Mouse (Mus musculus) retina, adult 2 months (tissue): ENCODE results near the gene Hbq1b.
"Not testable (repeated sequence)": the region's sequence is repeated elsewhere in the genome, so short reads cannot be mapped to it uniquely, and the experiment has no call there.

Source experiments
- DNase-seq: peaks from one replicate; pipeline ENCODE4 v3.0.0-alpha.2; 2012; ENCODE audit warnings: low read depth, low spot score

Hbq1b gene

GRCm38 (mm10) chr11:32286695-32287492 is at the start of gene Hbq1b:
TSS of gene Hbq1b (plus strand) at chr11:32286965.
- not testable (repeated sequence) for DNase-seq

DNA sequence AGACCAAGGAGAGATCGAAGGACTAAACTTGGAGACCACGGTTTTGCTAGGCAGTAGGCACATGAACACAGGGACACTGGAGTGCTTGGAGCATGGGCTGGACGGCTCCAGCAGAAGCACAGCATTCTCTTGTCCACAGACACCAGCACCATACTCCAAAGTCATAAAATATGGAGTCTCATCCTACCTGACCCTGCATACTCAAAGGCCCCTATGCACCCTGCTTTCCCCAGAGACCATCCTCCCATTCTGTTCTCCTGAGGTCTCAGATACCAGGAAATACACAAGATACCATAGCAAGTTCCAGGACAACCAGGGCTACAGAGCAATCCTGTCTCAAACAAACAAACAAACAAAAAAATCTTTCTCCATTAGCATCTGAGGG is 49.4 kb upstream of the Hbq1b start:
- DNase-seq, result no peak

DNA sequence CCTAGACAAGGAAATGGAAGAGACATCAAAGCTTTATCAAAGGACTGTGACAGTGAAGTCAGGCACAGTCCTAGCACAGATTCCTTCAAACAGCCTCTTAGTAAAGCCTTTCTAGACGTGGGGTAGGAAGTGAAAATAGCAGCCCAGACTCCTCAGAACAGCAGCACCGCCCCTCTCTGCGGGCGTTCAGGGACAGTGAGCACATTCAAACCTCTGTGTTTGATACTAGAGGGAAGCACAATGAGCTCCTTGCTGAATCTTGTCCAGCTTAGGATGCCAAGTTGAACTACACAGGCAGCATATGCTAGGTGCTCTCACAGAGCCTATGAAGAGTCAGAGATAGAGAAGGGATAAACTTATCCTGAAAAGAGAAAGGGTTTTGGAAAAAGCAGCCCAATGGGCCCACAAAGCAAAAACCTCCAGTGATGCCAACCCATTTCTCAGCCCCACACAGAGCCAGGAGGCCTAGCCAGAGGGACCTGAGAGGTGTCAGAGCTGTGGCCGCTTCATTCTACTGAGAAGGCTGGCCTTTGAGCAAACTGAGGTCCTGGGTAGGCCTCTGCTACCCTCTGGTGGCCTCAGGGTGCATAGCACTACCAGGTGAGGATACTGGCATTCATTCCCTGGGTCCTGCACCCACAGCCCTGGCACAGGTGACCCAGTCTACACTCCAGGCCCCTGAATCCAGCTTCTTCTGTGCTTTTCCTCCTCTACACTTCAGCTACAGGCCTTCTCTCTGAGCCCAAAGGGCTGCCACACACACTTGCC is 48.5 kb upstream of the Hbq1b start:
- DNase-seq, result no peak

- no peak for DNase-seq
Observed at GRCm38 (mm10) chr11:32241391-32241790, 45.4 kb upstream of the Hbq1b start.

- DNase-seq, result no peak
Observed at GRCm38 (mm10) chr11:32242209-32242608, 44.6 kb upstream of the Hbq1b start.

- no peak for DNase-seq
Observed at GRCm38 (mm10) chr11:32243205-32243955, 43.4 kb upstream of the Hbq1b start.

- DNase-seq, result no peak
Observed at GRCm38 (mm10) chr11:32244064-32244463, 42.7 kb upstream of the Hbq1b start.

- no peak for DNase-seq
Observed at GRCm38 (mm10) chr11:32244617-32245016, 42.1 kb upstream of the Hbq1b start.

DNA sequence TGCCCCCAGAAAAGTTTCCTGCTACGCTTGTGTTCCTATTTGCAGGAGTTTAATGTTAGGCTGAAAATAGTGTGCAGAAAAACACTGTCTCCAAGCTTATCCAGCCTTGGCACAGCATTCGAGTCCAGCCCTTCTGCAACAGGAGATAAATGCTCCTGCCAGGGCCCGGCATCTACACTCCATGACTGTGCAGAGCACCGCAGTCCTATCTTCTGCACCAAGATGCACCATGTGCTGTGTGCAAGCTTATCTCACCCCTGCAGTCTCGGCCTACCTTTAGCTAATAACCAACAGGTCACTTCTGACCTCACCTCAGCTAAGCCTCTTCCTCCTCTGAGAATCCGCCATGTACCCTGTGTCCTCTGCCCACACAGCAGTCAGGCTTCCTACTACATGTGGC is 41.2 kb upstream of the Hbq1b start:
- DNase-seq, result no peak

- no peak for DNase-seq
Observed at GRCm38 (mm10) chr11:32247068-32247467, 39.7 kb upstream of the Hbq1b start.

- no peak for DNase-seq
Observed at GRCm38 (mm10) chr11:32248350-32248749, 38.4 kb upstream of the Hbq1b start.

DNA sequence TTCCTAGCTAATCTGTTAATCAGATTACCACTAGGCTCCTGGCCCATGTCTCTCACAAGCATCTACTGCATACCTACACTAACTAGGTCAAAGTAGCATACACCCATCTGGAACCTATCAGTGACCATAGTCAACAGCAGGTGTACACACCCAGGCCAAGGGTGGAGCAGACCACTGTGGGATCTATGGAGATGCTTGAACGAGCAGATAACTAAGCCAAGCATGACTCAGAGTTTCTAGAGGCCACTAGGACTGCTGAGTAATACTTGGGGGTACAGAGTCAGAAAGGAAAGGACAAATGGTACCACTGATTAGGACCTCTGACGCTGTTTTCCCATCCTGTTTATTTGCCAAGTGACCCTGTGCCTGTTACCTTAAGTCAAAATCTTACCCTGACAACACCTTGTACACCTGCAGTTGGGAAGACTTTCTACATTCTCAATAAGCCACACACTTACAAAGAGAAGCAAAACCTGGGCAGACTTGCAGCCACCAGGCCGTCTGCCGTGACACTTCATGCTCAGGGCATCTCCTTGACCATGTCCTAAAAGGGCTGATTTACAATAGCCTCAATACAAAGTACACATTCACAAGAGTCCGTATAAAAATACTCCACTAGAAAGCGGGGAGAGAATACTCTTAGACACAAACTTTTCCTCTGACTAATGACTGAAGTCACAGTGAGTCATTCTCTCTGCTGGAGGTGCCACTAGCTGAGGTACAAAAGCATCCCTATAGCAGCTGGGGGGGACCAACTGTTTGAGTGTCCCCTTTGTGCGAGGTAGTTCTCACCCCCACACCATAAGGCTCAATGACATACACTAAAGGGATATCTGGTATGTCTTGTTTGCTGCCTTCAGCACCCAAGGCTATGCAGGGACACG is 35.6 kb upstream of the Hbq1b start:
- DNase-seq, result peak; percentile 42

DNA sequence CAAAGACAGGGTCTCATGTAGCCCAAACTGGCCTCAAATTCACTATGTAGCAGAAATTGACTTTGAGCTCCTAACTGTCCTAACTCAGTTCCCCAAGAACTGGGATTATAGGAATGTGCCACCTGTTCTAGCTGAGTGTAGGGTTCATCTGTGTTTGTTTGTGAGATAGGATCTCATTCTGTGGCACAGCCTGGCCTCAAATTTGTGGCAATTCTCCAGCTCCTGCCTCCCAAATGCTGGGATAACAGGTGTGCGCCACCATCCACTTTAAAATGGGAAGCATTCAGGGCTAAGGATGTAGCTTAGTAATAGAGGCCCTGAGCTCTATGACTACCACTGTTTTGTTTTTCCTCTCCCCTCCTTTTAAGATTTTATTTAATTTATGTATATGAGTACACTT is 33.6 kb upstream of the Hbq1b start:
- DNase-seq, result no peak

DNA sequence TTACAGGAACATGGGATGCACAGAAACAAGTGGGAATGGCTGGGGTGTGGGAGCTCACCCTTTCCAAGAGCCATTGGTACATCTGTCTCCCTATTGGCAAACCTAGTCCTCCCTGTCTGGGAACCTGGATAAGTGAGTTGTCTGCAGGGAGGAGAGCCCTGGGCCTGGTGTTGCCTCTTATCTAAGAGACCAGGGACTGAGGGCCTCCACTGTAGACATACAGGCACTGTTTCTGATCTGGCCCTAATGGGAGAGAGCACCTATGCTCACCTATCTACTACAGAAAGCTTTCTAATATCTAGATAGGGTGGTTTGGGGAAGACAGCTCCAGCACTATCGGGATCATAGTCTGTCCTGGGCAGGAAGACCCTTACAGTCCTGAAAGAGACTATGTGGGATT is 30.6 kb upstream of the Hbq1b start:
- no peak for DNase-seq

DNA sequence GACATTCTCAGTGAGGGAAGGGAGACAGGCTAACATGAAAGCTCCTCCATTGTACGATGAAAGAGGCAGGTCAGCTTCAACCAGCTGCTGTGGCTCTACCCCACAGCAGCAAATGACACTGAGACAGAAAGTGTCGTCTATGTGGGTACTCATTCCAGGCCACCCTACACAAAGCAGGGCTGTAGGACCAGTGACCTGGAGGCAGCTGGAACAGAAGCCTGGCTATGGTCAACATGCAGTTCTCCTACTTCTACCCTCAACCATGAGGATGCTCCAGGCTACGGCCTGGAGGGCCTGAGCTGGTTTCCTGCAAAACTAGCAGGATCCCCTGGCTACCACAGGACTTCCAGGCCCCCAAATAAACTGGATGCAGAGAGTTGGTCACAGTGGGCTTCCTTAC is 30.2 kb upstream of the Hbq1b start:
- no peak for DNase-seq

GRCm38 (mm10) chr11:32262674-32263415 is 23.9 kb upstream of the Hbq1b start:
- DNase-seq, result no peak

GRCm38 (mm10) chr11:32265117-32265738 is 21.5 kb upstream of the Hbq1b start:
- no peak for DNase-seq

- DNase-seq, result no peak
Observed at GRCm38 (mm10) chr11:32266194-32266593, 20.6 kb upstream of the Hbq1b start.

- DNase-seq, result no peak
Observed at GRCm38 (mm10) chr11:32266776-32267175, 20.0 kb upstream of the Hbq1b start.
